Mouse (Mus musculus) monocyte, adult 5-6 weeks (primary cell): ENCODE data around the gene Gm4788. TPM values are rescaled to one million over a fixed set of nuclear protein-coding genes. Genes with fewer than 3 reads are reported as not detected.
"Not testable (repeated sequence)": the region's sequence is repeated elsewhere in the genome, so short reads cannot be mapped to it uniquely, and the experiment has no call there.

ENCODE experiments used
- ATAC-seq: fragments of 153-309, 156-312 bp; replicated peaks from 2 replicates; pipeline ENCODE4 v1.8.0; 2017; ENCODE audit warnings: mild to moderate bottlenecking; ENCODE audit not compliant: low TSS enrichment, insufficient number of reproducible peaks, severe bottlenecking, poor library complexity, low FRiP score
- total RNA-seq: library from RNA; stranded (forward); fragments of 200-1000, 200-491, 200-594 nt; gene quantifications from 3 replicates; pipeline ENCODE4 v1.2.3, GENCODE M21; 2017

The Gm4788 gene
- not detected in 3 replicates for total RNA-seq

GRCm38 (mm10) chr1:139781143-139781542 lies at the start of gene Gm4788:
Gene Gm4788 (minus strand): TSS chr1:139781243.
- ATAC-seq: no peak

- ATAC-seq: no peak
These were observed 27.6 kb upstream of the Gm4788 start for GRCm38 (mm10) chr1:139808594-139808993.

GRCm38 (mm10) chr1:139769913-139770312 lies 11.1 kb downstream of the Gm4788 start:
- ATAC-seq: not testable (repeated sequence)

GRCm38 (mm10) chr1:139716681-139717080 lies 64.4 kb downstream of the Gm4788 start:
- not testable (repeated sequence) for ATAC-seq

- not testable (repeated sequence) for ATAC-seq
These were observed 64.8 kb downstream of the Gm4788 start for GRCm38 (mm10) chr1:139716249-139716648.

GRCm38 (mm10) chr1:139649921-139650320 lies 131.1 kb downstream of the Gm4788 start:
- ATAC-seq: not testable (repeated sequence)

Other genes with a start within 250 kb of the Gm4788 start
- gene Cfhr1, start 221.0 kb downstream of the Gm4788 start, total RNA-seq: not detected in 3 replicates
- not detected in 3 replicates for gene Cfhr2, start 77.5 kb upstream of the Gm4788 start, total RNA-seq